Mouse (Mus musculus) myocyte (in vitro differentiated cells): ENCODE data around the gene Ppp2r5b. TPM values are rescaled to one million over a fixed set of nuclear protein-coding genes. Genes with fewer than 3 reads are reported as not detected.

Experiments
- H3K27me3 ChIP-seq: one replicate; pipeline ENCODE4 v1.6.1; 2011; ENCODE audit not compliant: control insufficient read depth, insufficient read depth, insufficient read length
- H3K36me3 ChIP-seq: one replicate; pipeline ENCODE4 v1.6.1; 2011; ENCODE audit not compliant: control insufficient read depth, insufficient read depth
- H3K4me2 ChIP-seq: one replicate; pipeline ENCODE4 v1.6.1; 2011; ENCODE audit warnings: low read depth, control low read depth
- H3K4me3 ChIP-seq: one replicate; pipeline ENCODE4 v1.5.1; 2011; ENCODE audit warnings: mild to moderate bottlenecking, control low read depth, moderate library complexity
- H3K79me2 ChIP-seq: one replicate; pipeline ENCODE4 v1.6.1; 2011; ENCODE audit not compliant: control insufficient read depth, insufficient read depth
- H3ac ChIP-seq: one replicate; pipeline ENCODE4 v1.6.1; 2011; ENCODE audit not compliant: control insufficient read depth, insufficient read length
- CEBPB ChIP-seq: IDR thresholded peaks from 2 replicates; pipeline ENCODE4 v1.6.1; 2011; ENCODE audit warnings: mild to moderate bottlenecking, moderate library complexity; ENCODE audit not compliant: poor library complexity, insufficient read depth, severe bottlenecking
- E2F4 ChIP-seq: IDR thresholded peaks from one replicate; pipeline ENCODE4 v1.6.1; 2011; ENCODE audit warnings: mild to moderate bottlenecking, control low read depth, moderate library complexity; ENCODE audit not compliant: insufficient read depth
- MAX ChIP-seq: IDR thresholded peaks from one replicate; pipeline ENCODE4 v1.6.1; 2011; ENCODE audit warnings: low read depth, mild to moderate bottlenecking, control low read depth
- MYOD1 ChIP-seq, 3 experiments: IDR thresholded peaks; one replicate each; pipeline ENCODE4 v1.6.1; 2011; ENCODE audit warnings: control low read depth in 2 of 3, low read depth in 2 of 3, mild to moderate bottlenecking in 2 of 3, moderate library complexity in 1 of 3; ENCODE audit not compliant: insufficient read length in 2 of 3, control insufficient read depth in 1 of 3
- MYOG ChIP-seq, 3 experiments: IDR thresholded peaks; one replicate each; pipeline ENCODE4 v1.6.1; 2011; ENCODE audit warnings: control low read depth in 2 of 3, low read depth in 2 of 3, mild to moderate bottlenecking in 2 of 3; ENCODE audit not compliant: insufficient read length in 2 of 3, control insufficient read depth in 1 of 3, insufficient read depth in 1 of 3
- POLR2A ChIP-seq: IDR thresholded peaks from one replicate; pipeline ENCODE4 v1.6.1; 2011; ENCODE audit warnings: low read depth, mild to moderate bottlenecking, control low read depth, moderate library complexity; ENCODE audit not compliant: insufficient read length
- POLR2AphosphoS2 ChIP-seq: IDR thresholded peaks from one replicate; pipeline ENCODE4 v1.6.1; 2011; ENCODE audit warnings: low read depth, control low read depth; ENCODE audit not compliant: insufficient read length
- REST ChIP-seq: IDR thresholded peaks from one replicate; pipeline ENCODE4 v1.6.1; 2011; ENCODE audit warnings: mild to moderate bottlenecking, control low read depth, moderate library complexity; ENCODE audit not compliant: insufficient read depth, insufficient read length
- SRF ChIP-seq: IDR thresholded peaks from one replicate; pipeline ENCODE4 v1.6.1; 2011; ENCODE audit warnings: low read depth; ENCODE audit not compliant: control insufficient read depth, insufficient read length
- TCF12 ChIP-seq: IDR thresholded peaks from one replicate; pipeline ENCODE4 v1.6.1; 2011; ENCODE audit warnings: mild to moderate bottlenecking, control low read depth; ENCODE audit not compliant: poor library complexity, insufficient read depth, severe bottlenecking
- TCF3 ChIP-seq: IDR thresholded peaks from one replicate; pipeline ENCODE4 v1.6.1; 2011; ENCODE audit warnings: low read depth, control low read depth; ENCODE audit not compliant: insufficient read length
- USF1 ChIP-seq: IDR thresholded peaks from one replicate; pipeline ENCODE4 v1.6.1; 2011; ENCODE audit warnings: low read depth, mild to moderate bottlenecking, control low read depth, moderate library complexity
- polyA plus RNA-seq: library from polyadenylated mRNA; unstranded; fragments of >200 nt; fragmentation: generic; extraction: Trizol; gene quantifications from one replicate; pipeline ENCODE4 v1.2.1, GENCODE M21; 2012; ENCODE audit warnings: missing spikeins

Gene Ppp2r5b
- polyA plus RNA-seq, 1 experiment = 51.4 TPM

GRCm38 (mm10) chr19:6281122-6282020 lies 45.7 kb upstream of the Ppp2r5b start:
- no peaks in the 10 kb centered on the region for H3K27me3 ChIP-seq
- H3K4me3 ChIP-seq = no peak overlapping the region
- H3K36me3 ChIP-seq = peaks cover 47% of the 10 kb centered on the region
- H3K4me2 ChIP-seq = no peak overlapping the region
- no peak overlapping the region for H3ac ChIP-seq
- peaks cover 86% of the 10 kb centered on the region for H3K79me2 ChIP-seq
- TF ChIP-seq USF1 (no peak), TCF12 (no peak), POLR2A (no peak), POLR2AphosphoS2 (no peak), E2F4 (no peak), MYOD1 (IDR thresholded peaks at IDR 0.05; ENCODE audit: control insufficient read depth in 1 of 3, insufficient read length in 2 of 3, low read depth in 2 of 3) (no peak), MAX (no peak)

GRCm38 (mm10) chr19:6280554-6280953 lies 44.9 kb upstream of the Ppp2r5b start:
- Histone ChIP-seq H3K27me3 (no peaks in the 10 kb centered on the region), H3K4me3 (peak overlapping the region; percentile 97), H3K79me2 (peaks cover 80% of the 10 kb centered on the region), H3K4me2 (peak overlapping the region; percentile 99), H3ac (no peak overlapping the region), H3K36me3 (peaks cover 47% of the 10 kb centered on the region)
- TF ChIP-seq USF1 = no peak
- no peak for TF ChIP-seq CEBPB
- no peak for TF ChIP-seq MYOD1 (IDR thresholded peaks at IDR 0.05; ENCODE audit: control insufficient read depth in 1 of 3, insufficient read length in 2 of 3, low read depth in 2 of 3)
- TF ChIP-seq E2F4 = no peak
- no peak for TF ChIP-seq REST
- no peak for TF ChIP-seq TCF12
- no peak for TF ChIP-seq POLR2A
- no peak for TF ChIP-seq TCF3
- no peak for TF ChIP-seq POLR2AphosphoS2

- Histone ChIP-seq H3K4me2 (peak overlapping the region; percentile 99), H3ac (peak overlapping the region; percentile 84), H3K36me3 (peaks cover 43% of the 10 kb centered on the region), H3K79me2 (peaks cover 71% of the 10 kb centered on the region), H3K27me3 (no peaks in the 10 kb centered on the region), H3K4me3 (peak overlapping the region; percentile 97)
- TF ChIP-seq TCF12 (no peak), POLR2AphosphoS2 (no peak), MYOD1 (IDR thresholded peaks at IDR 0.05; ENCODE audit: control insufficient read depth in 1 of 3, insufficient read length in 2 of 3, low read depth in 2 of 3) (no peak), POLR2A (no peak), CEBPB (no peak)
Observed at GRCm38 (mm10) chr19:6279481-6280144, 43.9 kb upstream of the Ppp2r5b start.

GRCm38 (mm10) chr19:6278439-6279073 lies 42.9 kb upstream of the Ppp2r5b start:
- peaks cover 37% of the 10 kb centered on the region for H3K36me3 ChIP-seq
- peak overlapping the region; percentile 99 for H3K4me2 ChIP-seq
- H3K79me2 ChIP-seq = peaks cover 61% of the 10 kb centered on the region
- H3K4me3 ChIP-seq = peak overlapping the region; percentile 97
- H3K27me3 ChIP-seq = no peaks in the 10 kb centered on the region
- TF ChIP-seq TCF3 = no peak
- no peak for TF ChIP-seq SRF
- TF ChIP-seq REST = no peak
- TF ChIP-seq POLR2A = no peak
- TF ChIP-seq E2F4 = no peak
- no peak for TF ChIP-seq TCF12
- no peak for TF ChIP-seq CEBPB
- TF ChIP-seq POLR2AphosphoS2 = no peak
- no peak for TF ChIP-seq MYOG (IDR thresholded peaks at IDR 0.05; ENCODE audit: control insufficient read depth in 1 of 3, insufficient read depth in 1 of 3, insufficient read length in 2 of 3, low read depth in 2 of 3)
- no peak for TF ChIP-seq MAX
- no peak for TF ChIP-seq USF1
- TF ChIP-seq MYOD1 (IDR thresholded peaks at IDR 0.05; ENCODE audit: control insufficient read depth in 1 of 3, insufficient read length in 2 of 3, low read depth in 2 of 3) = no peak
- H3ac ChIP-seq = peak overlapping the region; percentile 84
